Mouse (Mus musculus) lung, postnatal 0 days (tissue): ENCODE results near the gene Ppm1l.

Experiments used
- CTCF ChIP-seq: IDR thresholded peaks from 2 replicates; pipeline ENCODE4 v1.5.1; 2016; ENCODE audit warnings: antibody characterized with exemption, mild to moderate bottlenecking
- EP300 ChIP-seq: IDR thresholded peaks from 2 replicates; pipeline ENCODE4 v1.6.1; 2016; ENCODE audit warnings: antibody characterized with exemption, mild to moderate bottlenecking, control low read depth

GRCm38 (mm10) chr3:69290294-69290693 lies 26.4 kb upstream of the Ppm1l start:
- no peak for TF ChIP-seq CTCF
- TF ChIP-seq EP300 = no peak
